Mouse (Mus musculus) thymus, postnatal 36 days (tissue): ENCODE measurements around the gene Cars.
"Not testable (repeated sequence)": the region's sequence is repeated elsewhere in the genome, so short reads cannot be mapped to it uniquely, and the experiment has no call there.

Source experiments
- DNase-seq, 2 experiments: peaks; one replicate each; pipeline ENCODE4 v3.0.0; 2022; ENCODE audit warnings: mixed read lengths in 2 of 2

The Cars gene

DNA sequence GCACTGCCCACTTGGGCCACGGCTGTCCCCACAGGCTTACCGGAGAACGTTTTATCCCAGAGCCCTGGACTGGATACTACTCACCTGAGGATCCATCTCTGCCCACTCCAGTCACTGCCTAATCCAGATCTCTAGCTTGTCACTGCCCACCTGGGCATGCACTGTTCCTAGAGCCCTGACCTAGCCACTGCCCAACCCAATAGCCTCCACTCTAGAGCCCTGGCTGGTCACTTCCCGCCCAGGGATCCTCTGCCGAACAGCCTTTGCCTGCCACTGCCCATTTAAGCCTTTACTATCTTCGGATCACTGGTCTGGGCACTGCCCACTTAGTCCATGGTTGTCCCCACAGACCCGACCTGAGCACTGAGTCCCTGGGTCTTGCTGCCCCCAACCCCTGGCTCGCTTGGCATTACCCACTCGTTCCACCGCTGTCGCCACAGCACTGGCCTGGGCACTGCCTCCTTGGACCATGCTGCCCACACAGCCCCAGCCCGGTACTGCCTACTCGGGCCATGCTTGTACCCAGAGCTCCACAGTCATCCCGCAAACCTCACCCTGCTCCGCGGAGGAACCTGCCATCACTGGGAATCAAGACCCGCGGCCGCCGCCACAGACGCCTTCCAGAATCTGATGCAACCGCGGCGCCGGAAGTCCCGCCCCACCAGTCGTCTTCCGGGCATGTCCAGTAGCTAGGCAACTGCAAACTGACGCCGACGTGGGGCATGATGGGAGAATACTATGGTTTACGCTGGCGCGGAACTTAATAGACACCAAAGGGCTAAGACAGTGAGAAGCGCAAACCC lies at the start of gene Cars:
Gene Cars (minus strand): TSS at position 663 of the 803 bp plus-strand sequence.
- DNase-seq: peak; percentile 93 to 96

DNA sequence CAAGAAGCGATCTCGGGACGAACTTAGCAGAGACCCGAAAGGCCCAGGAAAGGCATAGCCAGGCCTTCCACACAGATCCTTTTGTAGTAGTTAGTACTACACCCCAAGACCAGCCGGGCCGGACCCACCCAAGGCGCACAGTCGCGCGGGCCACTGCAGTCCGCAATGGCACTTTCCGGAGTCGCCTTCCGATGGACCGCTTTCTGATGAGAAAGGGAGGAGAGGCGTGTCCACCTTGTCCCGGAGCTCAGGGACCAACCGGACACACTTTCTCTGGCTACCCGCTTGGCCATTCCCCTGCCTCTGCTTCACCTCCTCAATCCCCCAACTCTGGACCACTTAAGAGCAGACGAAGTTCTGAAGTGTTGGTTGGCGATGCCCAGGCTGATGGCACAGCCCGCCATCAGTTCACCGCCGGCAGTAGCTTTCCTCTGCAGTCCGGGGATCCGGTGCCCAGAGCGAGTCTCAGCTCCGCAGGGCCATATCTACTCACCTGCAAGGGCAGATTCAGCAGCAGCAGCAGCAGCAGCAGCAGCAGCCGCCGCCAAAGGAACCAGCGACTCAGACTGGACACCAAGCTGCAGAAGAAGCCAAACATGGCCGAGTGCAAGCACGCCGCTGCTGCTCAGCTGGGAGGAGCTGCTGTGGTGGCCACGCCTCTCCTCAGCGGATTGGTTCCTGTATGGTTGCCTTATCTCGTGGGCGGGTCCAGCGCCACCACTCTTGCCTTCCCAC lies 49.3 kb upstream of the Cars start, which contains the start of gene Tnfrsf22:
Gene Tnfrsf22 (minus strand): TSS at position 628 of the 735 bp plus-strand sequence.
- DNase-seq: peak; percentile 76 to 80

GRCm38 (mm10) chr7:143643949-143644348 lies 44.1 kb upstream of the Cars start:
- not testable (repeated sequence) for DNase-seq

GRCm38 (mm10) chr7:143636674-143637073 lies 36.8 kb upstream of the Cars start:
- DNase-seq: no peak

GRCm38 (mm10) chr7:143631503-143631902 lies 31.6 kb upstream of the Cars start:
- no peak for DNase-seq

- DNase-seq: no peak
Measured at GRCm38 (mm10) chr7:143629501-143629900, 29.6 kb upstream of the Cars start.

DNA sequence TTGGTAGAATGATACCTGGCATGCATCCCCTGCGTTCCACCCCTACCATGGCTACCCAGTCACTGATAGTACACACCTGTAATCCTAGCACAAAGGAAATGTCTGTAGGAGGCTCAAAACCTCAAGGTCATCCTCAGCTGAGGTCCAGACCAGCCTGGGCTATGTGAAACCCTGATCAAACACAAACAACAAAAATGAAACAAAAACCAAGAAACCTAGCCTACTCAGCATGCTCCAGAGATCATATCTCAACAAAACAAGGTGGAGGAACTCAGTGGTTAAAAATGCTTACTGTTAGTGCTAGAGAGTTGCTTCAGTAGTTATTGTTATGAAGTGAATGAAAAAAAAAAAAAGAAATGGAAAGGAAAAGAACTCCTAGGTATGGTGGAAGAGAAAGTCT lies 28.6 kb upstream of the Cars start, which contains the start of gene Tnfrsf26:
Gene Tnfrsf26 (minus strand): TSS at position 183 of the 400 bp plus-strand sequence.
- DNase-seq: no peak

DNA sequence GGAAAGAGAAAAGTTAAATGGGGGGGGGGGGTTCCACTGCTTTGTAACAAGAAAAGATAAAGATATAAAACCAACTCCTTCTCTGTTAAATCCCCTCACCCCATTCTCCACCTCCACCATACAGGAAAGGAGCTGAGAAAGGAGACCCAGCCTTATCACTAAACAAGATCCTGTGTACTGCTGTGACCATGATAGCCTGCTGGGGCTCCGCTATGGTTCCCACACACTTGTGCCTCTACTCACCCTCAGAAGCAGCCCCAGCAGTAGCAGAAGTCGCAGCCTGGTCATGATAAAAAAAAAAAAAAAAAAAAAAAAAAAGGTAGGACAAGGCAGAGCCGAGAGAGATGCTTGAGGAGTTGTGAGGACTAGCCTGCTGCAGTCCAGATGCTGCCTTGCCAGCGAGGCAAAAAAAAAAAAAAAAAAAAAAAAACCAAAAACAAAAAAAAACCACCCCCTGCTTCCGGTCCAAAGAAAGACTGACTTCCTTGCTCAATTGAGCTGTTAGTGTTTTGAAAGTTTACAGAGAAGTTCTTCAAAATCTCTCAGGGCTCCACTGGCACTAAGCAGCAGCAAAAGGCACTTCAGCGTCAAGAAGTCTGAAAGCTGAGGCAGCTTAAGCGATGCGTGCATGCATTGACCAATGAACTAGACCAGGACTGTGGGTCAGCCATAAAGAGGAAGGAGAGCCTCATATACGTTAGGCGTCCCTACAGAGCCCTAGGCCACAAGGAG lies 27.8 kb upstream of the Cars start:
- peak; percentile 18 to 39 for DNase-seq

DNA sequence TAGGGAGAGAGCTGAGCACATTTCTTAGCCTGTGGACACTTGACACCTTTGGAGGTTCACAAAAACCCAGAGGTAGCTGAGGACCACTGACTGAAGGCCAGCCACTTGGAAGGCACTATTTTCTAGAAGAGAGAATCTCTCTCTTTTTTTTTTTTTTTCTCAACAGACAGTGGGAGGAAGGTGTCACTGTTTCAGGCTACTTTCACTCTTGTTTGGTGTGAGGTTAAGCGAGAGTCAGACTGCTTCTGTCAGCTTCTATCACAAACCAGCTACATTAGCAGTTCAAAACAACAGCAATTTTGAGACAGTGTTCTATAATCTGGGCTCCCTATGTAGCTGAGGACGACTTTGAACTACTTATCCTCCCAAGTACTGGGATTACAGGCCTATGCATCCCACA lies 26.3 kb upstream of the Cars start:
- no peak for DNase-seq

- DNase-seq: no peak
Measured at GRCm38 (mm10) chr7:143625151-143625550, 25.3 kb upstream of the Cars start.

DNA sequence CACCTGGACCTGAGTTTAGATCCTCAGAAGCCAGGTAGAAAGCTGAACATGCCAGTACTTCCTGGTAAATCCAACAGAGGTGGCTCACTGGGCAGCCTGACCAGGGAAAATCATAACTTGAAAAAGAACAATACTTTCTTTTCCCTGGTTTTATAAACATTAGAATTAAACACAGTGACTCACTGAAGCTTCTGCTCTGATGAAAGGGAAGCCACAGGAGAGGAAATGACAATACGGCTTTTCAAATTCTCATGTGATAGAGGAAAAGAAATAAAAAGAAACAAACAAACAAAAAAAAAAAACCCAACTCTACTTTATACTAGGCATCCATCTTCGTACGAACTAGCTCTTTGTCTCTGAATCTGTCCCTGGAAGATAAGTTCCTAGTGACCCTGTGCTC lies 24.7 kb upstream of the Cars start:
- no peak for DNase-seq

DNA sequence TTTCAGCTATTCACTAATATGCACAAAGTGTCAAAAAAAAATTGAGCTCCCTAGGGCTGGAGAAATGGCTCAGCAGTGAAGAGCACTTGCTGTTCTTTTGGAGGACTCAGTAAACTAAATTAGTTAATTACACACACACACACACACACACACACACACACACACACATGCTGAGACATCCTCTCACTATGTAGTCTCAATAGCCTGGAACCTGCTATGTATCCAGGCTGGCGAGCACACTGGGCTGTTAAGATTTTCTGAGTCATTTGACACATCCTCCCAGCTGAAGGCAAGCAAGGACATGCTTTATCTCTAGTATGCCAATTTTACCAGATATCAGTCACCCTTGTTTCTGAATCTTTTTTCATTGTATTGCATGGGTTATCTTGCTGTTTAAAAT lies 21.1 kb upstream of the Cars start:
- DNase-seq: no peak

DNA sequence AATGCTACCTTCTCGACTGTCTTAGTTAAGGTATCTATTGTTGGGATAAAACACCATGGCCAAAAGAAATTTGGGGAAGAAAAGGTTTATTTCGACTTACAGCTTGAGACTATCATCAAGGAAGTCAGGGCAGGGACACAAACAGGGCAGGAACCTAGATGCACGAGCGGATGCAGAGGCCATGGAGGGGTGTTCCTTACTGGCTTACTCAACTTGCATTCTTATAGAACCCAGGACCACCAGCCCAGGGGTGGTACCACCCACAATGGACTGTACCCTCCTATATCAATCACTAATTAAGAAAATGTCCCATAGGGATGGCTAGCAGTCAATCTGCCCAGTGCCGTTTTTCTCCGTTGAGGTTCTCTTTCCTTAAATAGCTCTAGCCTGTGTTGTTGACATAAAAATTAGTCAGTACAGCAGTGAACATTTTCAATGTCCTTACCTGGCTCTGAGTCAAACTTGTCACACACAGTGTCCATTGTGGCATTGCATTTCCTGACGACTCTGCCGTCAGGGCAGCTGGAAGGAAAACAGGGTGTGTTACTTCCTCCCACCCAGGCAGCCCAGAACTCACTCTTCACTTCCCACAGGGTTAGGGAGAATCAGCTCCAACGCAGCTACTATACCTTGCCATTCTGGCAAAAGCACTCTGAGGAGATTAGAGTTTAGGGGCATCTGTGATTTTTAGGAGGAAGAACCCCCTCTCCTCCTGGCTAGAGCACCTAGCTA lies 14.7 kb upstream of the Cars start:
- no peak for DNase-seq

DNA sequence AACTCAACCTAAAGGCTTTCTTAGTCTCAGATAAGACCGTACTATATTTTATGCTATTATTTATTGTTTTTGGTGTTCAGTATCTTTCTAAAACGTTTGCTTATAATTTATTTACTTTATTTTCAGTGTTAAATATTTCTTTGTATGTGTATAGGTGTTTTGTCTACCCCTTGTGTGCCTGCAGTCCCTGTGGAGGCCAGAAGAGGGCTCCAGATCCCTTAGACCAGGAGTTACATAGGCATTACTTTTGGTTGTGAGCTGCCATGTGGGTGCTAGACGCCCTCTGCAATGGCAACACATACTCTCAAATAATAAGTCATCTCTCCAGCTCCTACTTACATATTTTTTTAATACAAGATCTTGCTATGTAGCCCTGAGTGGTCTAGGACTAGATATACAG lies 12.3 kb upstream of the Cars start:
- peak; percentile 29 to 40 for DNase-seq

DNA sequence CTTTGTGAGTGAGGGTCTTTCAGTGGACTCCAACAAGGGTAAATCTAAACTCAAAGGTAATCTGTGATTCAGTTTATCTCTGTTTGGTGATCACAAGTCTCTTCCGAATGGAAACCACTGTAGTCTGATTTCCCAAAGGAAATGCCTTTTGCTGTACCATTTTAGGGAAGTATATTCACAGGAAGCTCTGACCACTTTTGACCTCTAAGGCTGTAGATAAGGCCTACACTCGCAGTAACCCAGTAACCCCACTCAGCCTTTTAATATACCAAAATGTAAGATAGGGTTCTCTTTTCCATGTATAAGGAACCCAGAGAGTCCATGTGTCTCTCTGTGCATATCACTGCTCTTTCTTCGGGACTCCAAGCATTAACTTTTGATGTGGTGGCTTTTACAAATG lies 5.4 kb upstream of the Cars start:
- no peak for DNase-seq

DNA sequence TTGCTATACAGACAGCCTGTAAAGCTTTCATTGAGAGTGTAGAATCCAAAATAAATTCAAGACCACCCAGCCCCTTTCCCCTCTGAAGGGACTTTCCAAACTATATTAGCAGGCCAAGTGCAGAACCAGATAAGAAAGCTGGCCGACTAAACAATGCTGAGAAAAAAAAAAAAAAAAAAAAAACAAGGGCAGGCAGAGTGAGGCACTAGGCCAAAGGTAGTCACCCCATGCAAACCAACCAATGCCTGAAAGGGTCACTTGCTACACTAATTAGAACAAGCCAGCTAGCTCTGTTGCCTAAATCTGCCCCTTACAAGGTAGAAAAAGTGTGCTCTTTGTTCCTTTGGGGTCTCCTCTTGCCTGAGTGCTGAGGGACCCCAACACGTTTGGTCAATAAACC lies 5.0 kb upstream of the Cars start:
- DNase-seq: no peak

DNA sequence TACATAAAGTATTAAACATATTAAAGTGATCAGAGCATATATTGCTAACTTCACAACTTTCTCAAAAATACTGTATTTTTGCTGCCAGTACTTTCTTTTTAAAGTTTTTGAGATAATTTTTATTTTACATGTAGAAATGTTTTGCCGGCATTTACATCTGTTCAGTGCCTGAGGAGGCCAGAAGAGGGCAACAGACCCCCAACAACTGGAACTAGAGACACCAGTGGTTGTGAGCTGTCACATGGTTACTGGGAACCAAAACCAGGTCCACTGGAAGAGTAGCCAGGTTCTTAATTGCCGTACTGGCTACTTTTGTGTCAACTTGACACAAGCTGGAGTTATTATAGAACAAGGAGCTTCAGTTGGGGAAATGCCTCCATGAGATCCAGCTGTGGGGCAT lies 1.8 kb upstream of the Cars start:
- DNase-seq: no peak

- no peak for DNase-seq
Measured at GRCm38 (mm10) chr7:143600231-143600740, 396 bp upstream of the Cars start.

- no peak for DNase-seq
Measured at GRCm38 (mm10) chr7:143594865-143595264, 5.0 kb downstream of the Cars start.

DNA sequence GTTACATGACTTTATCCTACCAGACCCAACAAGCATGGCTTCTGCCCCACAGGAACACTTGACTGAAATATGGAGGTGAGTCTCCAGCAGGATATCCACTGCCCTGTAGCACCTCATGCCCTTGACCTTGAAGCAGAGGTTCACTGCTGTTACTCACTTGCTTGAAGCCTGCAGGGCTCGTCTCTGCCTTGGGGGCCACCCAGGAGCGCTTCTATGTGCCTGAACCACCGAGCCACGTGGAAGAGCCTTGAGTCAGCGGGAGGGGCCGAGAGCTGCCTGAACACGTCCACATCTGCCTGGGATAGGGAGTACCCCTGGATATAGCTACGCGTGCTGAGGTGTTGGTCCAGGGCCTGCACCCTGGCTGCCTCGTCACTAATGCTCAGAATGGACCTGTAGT lies 7.6 kb downstream of the Cars start:
- DNase-seq: no peak

DNA sequence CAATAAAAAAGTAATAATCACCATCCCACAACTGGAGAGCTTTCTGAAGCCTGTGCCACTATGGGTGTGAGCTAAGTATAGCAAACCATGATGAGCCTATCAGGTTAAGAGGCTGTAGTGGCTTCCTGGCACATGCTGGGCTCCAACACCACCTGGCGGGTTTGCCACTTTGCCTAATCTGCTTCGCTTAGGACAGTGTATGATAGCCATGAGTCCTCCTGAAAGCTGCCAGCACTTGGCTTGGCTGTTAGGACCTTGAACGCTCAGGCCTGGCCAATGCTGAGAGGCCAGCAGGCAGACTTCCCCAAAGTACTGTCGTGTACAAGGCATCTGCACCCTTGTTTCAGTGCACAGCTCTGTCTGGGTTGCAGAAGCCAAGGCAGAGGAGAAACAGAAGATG lies 11.9 kb downstream of the Cars start:
- DNase-seq: no peak

- DNase-seq: no peak
Measured at GRCm38 (mm10) chr7:143587586-143587985, 12.3 kb downstream of the Cars start.
